Mouse (Mus musculus): ENCODE data around the gene Gm20388.
"Not testable (repeated sequence)": the region's sequence is repeated elsewhere in the genome, so short reads cannot be mapped to it uniquely, and the experiment has no call there.

Gm20388 gene

GRCm38 (mm10) chr8:120786753-120787152 lies 876.1 kb downstream of the Gm20388 start:
- DNase-seq (ENCODE audit: low spot score) = no peak

GRCm38 (mm10) chr8:120787631-120788030 lies 877.0 kb downstream of the Gm20388 start:
- no peak for DNase-seq (ENCODE audit: low spot score)

GRCm38 (mm10) chr8:120792710-120793109 lies 882.1 kb downstream of the Gm20388 start:
- DNase-seq (ENCODE audit: low spot score) = no peak

GRCm38 (mm10) chr8:120795944-120796635 lies 885.4 kb downstream of the Gm20388 start:
- peak; percentile 87 for DNase-seq (ENCODE audit: low spot score)

GRCm38 (mm10) chr8:120797019-120797727 lies 886.5 kb downstream of the Gm20388 start:
- no peak for DNase-seq (ENCODE audit: low spot score)

- DNase-seq (ENCODE audit: low spot score) = peak; percentile 23
Observed at GRCm38 (mm10) chr8:120800308-120800865, 889.7 kb downstream of the Gm20388 start.

- not testable (repeated sequence) for DNase-seq (ENCODE audit: low spot score)
Observed at GRCm38 (mm10) chr8:120803661-120804375, 893.2 kb downstream of the Gm20388 start.

- DNase-seq (ENCODE audit: low spot score) = no peak
Observed at GRCm38 (mm10) chr8:120804741-120805140, 894.1 kb downstream of the Gm20388 start.

GRCm38 (mm10) chr8:120806780-120807264 lies 896.2 kb downstream of the Gm20388 start:
- no peak for DNase-seq (ENCODE audit: low spot score)

GRCm38 (mm10) chr8:120807719-120808118 lies 897.1 kb downstream of the Gm20388 start:
- DNase-seq (ENCODE audit: low spot score) = peak; percentile 37

- DNase-seq (ENCODE audit: low spot score) = no peak
Observed at GRCm38 (mm10) chr8:120809050-120809449, 898.4 kb downstream of the Gm20388 start.

- DNase-seq (ENCODE audit: low spot score) = no peak
Observed at GRCm38 (mm10) chr8:120811953-120812352, 901.3 kb downstream of the Gm20388 start.

- DNase-seq (ENCODE audit: low spot score) = no peak
Observed at GRCm38 (mm10) chr8:120813028-120813427, 902.4 kb downstream of the Gm20388 start.

- DNase-seq (ENCODE audit: low spot score) = no peak
Observed at GRCm38 (mm10) chr8:120813839-120814238, 903.2 kb downstream of the Gm20388 start.

GRCm38 (mm10) chr8:120816371-120816770 lies 905.7 kb downstream of the Gm20388 start:
- DNase-seq (ENCODE audit: low spot score) = no peak

- DNase-seq (ENCODE audit: low spot score) = no peak
Observed at GRCm38 (mm10) chr8:120819906-120820305, 909.3 kb downstream of the Gm20388 start.

- peak; percentile 38 for DNase-seq (ENCODE audit: low spot score)
Observed at GRCm38 (mm10) chr8:120821399-120822170, 910.9 kb downstream of the Gm20388 start.

GRCm38 (mm10) chr8:120823331-120823730 lies 912.7 kb downstream of the Gm20388 start:
- no peak for DNase-seq (ENCODE audit: low spot score)

GRCm38 (mm10) chr8:120823887-120824286 lies 913.2 kb downstream of the Gm20388 start:
- no peak for DNase-seq (ENCODE audit: low spot score)

- DNase-seq (ENCODE audit: low spot score) = no peak
Observed at GRCm38 (mm10) chr8:120824638-120825037, 914.0 kb downstream of the Gm20388 start.

- no peak for DNase-seq (ENCODE audit: low spot score)
Observed at GRCm38 (mm10) chr8:120828279-120828678, 917.6 kb downstream of the Gm20388 start.

GRCm38 (mm10) chr8:120830661-120831060 lies 920.0 kb downstream of the Gm20388 start:
- no peak for DNase-seq (ENCODE audit: low spot score)

Measured in MN1 (cell line).